13 mouse cellular contexts compared by ENCODE assay signal in genomic region chr2:102674582-102674981, GRCm38 (mm10). TPM values are rescaled to one million over a fixed set of nuclear protein-coding genes. Genes with fewer than 3 reads are reported as not detected.
DNase-seq lines count a peak whose midpoint lies in the region; ATAC-seq and TF ChIP-seq lines count a peak whose summit lies in the region.
"Had no signal": no experiment of that assay in that cellular context is flagged by ENCODE, and none has a peak within 500 bp of the region (broad histone marks: within the 10 kb centered on the region; RNA-seq: fewer than 3 reads in every experiment).

No protein-coding gene starts in this region.

- no peak overlapping the region for H3K4me3 ChIP-seq in hindbrain, embryonic 13.5 days
- no peak overlapping the region for H3K4me3 ChIP-seq in hindbrain, embryonic 10.5 days
- H3K4me3 ChIP-seq in midbrain, embryonic 15.5 days = no peak overlapping the region
- no peak overlapping the region for H3K4me3 ChIP-seq in midbrain, embryonic 11.5 days (ENCODE audit: low read depth, low read length)
- H3K4me3 ChIP-seq in cortical plate, adult 2 months (ENCODE audit: insufficient read depth, low read length) = no peak overlapping the region
- no peak overlapping the region for H3K4me3 ChIP-seq in neural tube, embryonic 15.5 days (replicated peaks)
- H3K4me3 ChIP-seq: heart, embryonic 12.5 days; liver, embryonic 15.5 days; midbrain, embryonic 13.5 days had no signal

- no peak overlapping the region for H3K4me2 ChIP-seq in hindbrain, embryonic 13.5 days
- H3K4me2 ChIP-seq in midbrain, embryonic 15.5 days = no peak overlapping the region
- H3K4me2 ChIP-seq in midbrain, embryonic 11.5 days = no peak overlapping the region
- no peak overlapping the region for H3K4me2 ChIP-seq in neural tube, embryonic 15.5 days
- H3K4me2 ChIP-seq: heart, embryonic 12.5 days; liver, embryonic 15.5 days; midbrain, embryonic 13.5 days had no signal

- no peaks in the 10 kb centered on the region for H3K36me3 ChIP-seq in hindbrain, embryonic 13.5 days
- H3K36me3 ChIP-seq in hindbrain, embryonic 10.5 days = no peaks in the 10 kb centered on the region
- H3K36me3 ChIP-seq in midbrain, embryonic 15.5 days (replicated peaks) = no peaks in the 10 kb centered on the region
- H3K36me3 ChIP-seq in midbrain, embryonic 11.5 days (ENCODE audit: control insufficient read depth, insufficient read depth, low read length) = no peaks in the 10 kb centered on the region
- no peaks in the 10 kb centered on the region for H3K36me3 ChIP-seq in neural tube, embryonic 15.5 days
- H3K36me3 ChIP-seq: heart, embryonic 12.5 days; liver, embryonic 15.5 days; midbrain, embryonic 13.5 days had no signal

- H3K4me1 ChIP-seq in hindbrain, embryonic 13.5 days (replicated peaks) = peaks cover 33% of the 10 kb centered on the region
- no peaks in the 10 kb centered on the region for H3K4me1 ChIP-seq in hindbrain, embryonic 10.5 days (replicated peaks)
- peaks cover 28% of the 10 kb centered on the region for H3K4me1 ChIP-seq in midbrain, embryonic 15.5 days
- H3K4me1 ChIP-seq in midbrain, embryonic 11.5 days (ENCODE audit: control insufficient read depth, insufficient read depth, low read length) = no peaks in the 10 kb centered on the region
- peaks cover 19% of the 10 kb centered on the region for H3K4me1 ChIP-seq in cortical plate, adult 2 months (ENCODE audit: control insufficient read depth, insufficient read depth, low read length)
- H3K4me1 ChIP-seq in neural tube, embryonic 15.5 days = peaks cover 42% of the 10 kb centered on the region
- H3K4me1 ChIP-seq: heart, embryonic 12.5 days; liver, embryonic 15.5 days had no signal

- no peak for TF ChIP-seq CTCF in cortical plate, adult 2 months (IDR thresholded peaks at IDR 0.05; ENCODE audit: extremely low read depth, insufficient read depth, low read length)

- H3K27ac ChIP-seq in hindbrain, embryonic 13.5 days = peak overlapping the region; percentile 62; the same call in 1 of the 2 replicates
- no peak overlapping the region for H3K27ac ChIP-seq in hindbrain, embryonic 10.5 days
- peak overlapping the region; percentile 62; the same call in 1 of the 2 replicates for H3K27ac ChIP-seq in midbrain, embryonic 15.5 days
- no peak overlapping the region for H3K27ac ChIP-seq in midbrain, embryonic 11.5 days (ENCODE audit: low read depth, low read length)
- peak overlapping the region; percentile 39; the same call in 1 of the 2 replicates for H3K27ac ChIP-seq in cortical plate, adult 2 months (ENCODE audit: insufficient read depth, low read length)
- peak overlapping the region; percentile 66 for H3K27ac ChIP-seq in neural tube, embryonic 15.5 days (replicated peaks)
- H3K27ac ChIP-seq: liver, embryonic 15.5 days; midbrain, embryonic 13.5 days had no signal

- H3K27me3 ChIP-seq in hindbrain, embryonic 13.5 days = no peaks in the 10 kb centered on the region
- H3K27me3 ChIP-seq in hindbrain, embryonic 10.5 days (ENCODE audit: insufficient read depth, poor library complexity, severe bottlenecking) = no peaks in the 10 kb centered on the region
- no peaks in the 10 kb centered on the region for H3K27me3 ChIP-seq in midbrain, embryonic 15.5 days (replicated peaks)
- no peaks in the 10 kb centered on the region for H3K27me3 ChIP-seq in midbrain, embryonic 11.5 days (ENCODE audit: control insufficient read depth, insufficient read depth, low read length)
- H3K27me3 ChIP-seq in neural tube, embryonic 15.5 days (replicated peaks) = no peaks in the 10 kb centered on the region
- H3K27me3 ChIP-seq: CH12.LX; heart, embryonic 12.5 days; midbrain, embryonic 13.5 days had no signal

- no peak for TF ChIP-seq POLR2A in cortical plate, adult 2 months (IDR thresholded peaks at IDR 0.05; ENCODE audit: extremely low read depth, insufficient read depth, low read length)

- no peak for ATAC-seq in hindbrain, embryonic 13.5 days (ENCODE audit: low FRiP score)
- no peak for ATAC-seq in midbrain, embryonic 15.5 days (replicated peaks)
- ATAC-seq in midbrain, embryonic 11.5 days (ENCODE audit: low FRiP score) = no peak
- no peak; the same call in 1 of the 2 replicates for ATAC-seq in neural tube, embryonic 15.5 days (ENCODE audit: low FRiP score)
- ATAC-seq: forebrain, embryonic 16.5 days; inflammation-experienced regulatory T-cells, adult 6 months; midbrain, embryonic 13.5 days had no signal

- DNase-seq in hindbrain, embryonic 10.5 days (ENCODE audit: low spot score) = no peak
- no peak for DNase-seq in midbrain, embryonic 11.5 days (ENCODE audit: low spot score, missing footprints)
- DNase-seq in thymus, postnatal 10 days (ENCODE audit: low spot score in 2 of 2) = no peak

- 41% methylated on average over 2 of the region's 2 CpGs for WGBS in hindbrain, embryonic 13.5 days
- WGBS in hindbrain, embryonic 10.5 days = 64% methylated on average over 2 of the region's 2 CpGs
- WGBS in midbrain, embryonic 15.5 days = 38% methylated on average over 2 of the region's 2 CpGs
- 43% methylated on average over 2 of the region's 2 CpGs for WGBS in midbrain, embryonic 11.5 days
- 20% methylated on average over 2 of the region's 2 CpGs for WGBS in neural tube, embryonic 15.5 days

- no peak overlapping the region for H3K9ac ChIP-seq in hindbrain, embryonic 13.5 days
- H3K9ac ChIP-seq in midbrain, embryonic 15.5 days = no peak overlapping the region
- H3K9ac ChIP-seq in midbrain, embryonic 11.5 days (ENCODE audit: low read length) = no peak overlapping the region
- H3K9ac ChIP-seq in neural tube, embryonic 15.5 days (replicated peaks) = no peak overlapping the region
- H3K9ac ChIP-seq: heart, embryonic 12.5 days; liver, embryonic 15.5 days; midbrain, embryonic 13.5 days had no signal

- no peaks in the 10 kb centered on the region for H3K9me3 ChIP-seq in hindbrain, embryonic 13.5 days
- H3K9me3 ChIP-seq in hindbrain, embryonic 10.5 days = no peaks in the 10 kb centered on the region
- no peaks in the 10 kb centered on the region for H3K9me3 ChIP-seq in midbrain, embryonic 15.5 days
- no peaks in the 10 kb centered on the region for H3K9me3 ChIP-seq in midbrain, embryonic 11.5 days (ENCODE audit: control insufficient read depth, low read length)
- H3K9me3 ChIP-seq in neural tube, embryonic 15.5 days (replicated peaks) = no peaks in the 10 kb centered on the region
- H3K9me3 ChIP-seq: heart, embryonic 12.5 days; liver, embryonic 15.5 days; midbrain, embryonic 13.5 days had no signal

RNA-seq across cellular contexts. Expression of gene Slc1a2, which starts 16.1 kb away (rescaled TPM):
- 19.9 and 25.2 TPM in 2 replicates for polyA plus RNA-seq in hindbrain, embryonic 13.5 days (2015; fragmentation: Nextera tagmentation; extraction: Ambion mirVana)
- 5.9 and 10.9 TPM in 2 replicates for polyA plus RNA-seq in hindbrain, embryonic 10.5 days (2016; fragmentation: Nextera tagmentation; extraction: Ambion mirVana)
- polyA plus RNA-seq in midbrain, embryonic 15.5 days (2015; fragmentation: Nextera tagmentation; extraction: Ambion mirVana) = 17.1 and 18.9 TPM in 2 replicates
- polyA plus RNA-seq in midbrain, embryonic 11.5 days (2014; fragmentation: Nextera tagmentation; extraction: Ambion mirVana) = 15.7 and 16.0 TPM in 2 replicates
- 765 and 784 TPM in 2 replicates for polyA plus RNA-seq in cortical plate, adult 2 months (2012; rRNA removed)
- polyA plus RNA-seq in neural tube, embryonic 15.5 days (2015; fragmentation: Nextera tagmentation; extraction: Ambion mirVana) = 19.6 and 22.3 TPM in 2 replicates

Comparison
In these comparisons a context has a peak if more than half of its experiments do, and no peak if none do; other contexts are left out.
1. H3K27ac ChIP-seq: peak in hindbrain, embryonic 13.5 days (single experiment), midbrain, embryonic 15.5 days (single experiment), cortical plate, adult 2 months (single experiment) and neural tube, embryonic 15.5 days (single experiment); none in hindbrain, embryonic 10.5 days (single experiment) and midbrain, embryonic 11.5 days (single experiment).
2. RNA of gene Slc1a2, which starts 16.1 kb away (polyA plus RNA-seq): 765 to 784 TPM in cortical plate, adult 2 months; 19.9 to 25.2 TPM in hindbrain, embryonic 13.5 days, 19.6 to 22.3 TPM in neural tube, embryonic 15.5 days, 17.1 to 18.9 TPM in midbrain, embryonic 15.5 days, 15.7 to 16.0 TPM in midbrain, embryonic 11.5 days and 5.9 to 10.9 TPM in hindbrain, embryonic 10.5 days; every median in the first group is over 10 times any median in the second.